Mouse (Mus musculus): ENCODE data around the gene Slc39a9. TPM values are rescaled to one million over a fixed set of nuclear protein-coding genes. Genes with fewer than 3 reads are reported as not detected.
A peak's percentile ranks its signal among the peaks of the same experiment; 100 is the strongest.

The Slc39a9 gene
- polyA plus RNA-seq, 1 experiment: 32.1 TPM

DNA sequence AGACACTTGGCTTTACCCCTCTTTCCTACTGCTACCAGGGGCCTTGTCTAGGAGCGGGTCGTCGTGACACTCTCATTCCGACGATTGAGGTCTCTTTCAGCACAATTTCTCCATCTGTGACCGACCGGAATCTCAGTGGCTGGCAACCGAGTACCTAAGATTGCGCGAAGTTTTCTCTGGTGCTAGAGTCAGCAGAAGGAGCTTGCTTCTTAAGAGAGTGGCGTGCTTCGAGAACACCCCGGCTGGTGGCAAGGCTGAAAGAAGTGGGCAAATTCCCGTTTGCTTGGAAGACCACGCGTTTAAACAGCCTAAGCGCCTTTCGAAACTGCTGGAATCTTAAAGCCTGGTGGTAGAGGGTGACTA is 804 bp downstream of the Slc39a9 start:
- H3K4me1 ChIP-seq (ENCODE audit: control insufficient read depth, insufficient read depth, low read length): peaks cover 2% of the 10 kb centered on the region
- H3K4me3 ChIP-seq (ENCODE audit: insufficient read depth, low read length): peak overlapping the region; percentile 79
- TF ChIP-seq CTCF (IDR thresholded peaks at IDR 0.05; ENCODE audit: borderline replicate concordance, insufficient read depth, low read length) (no peak), POLR2A (IDR thresholded peaks at IDR 0.05; ENCODE audit: low read depth, low read length) (no peak)
- no peak overlapping the region for H3K27ac ChIP-seq (ENCODE audit: insufficient read depth, low read length)

DNA sequence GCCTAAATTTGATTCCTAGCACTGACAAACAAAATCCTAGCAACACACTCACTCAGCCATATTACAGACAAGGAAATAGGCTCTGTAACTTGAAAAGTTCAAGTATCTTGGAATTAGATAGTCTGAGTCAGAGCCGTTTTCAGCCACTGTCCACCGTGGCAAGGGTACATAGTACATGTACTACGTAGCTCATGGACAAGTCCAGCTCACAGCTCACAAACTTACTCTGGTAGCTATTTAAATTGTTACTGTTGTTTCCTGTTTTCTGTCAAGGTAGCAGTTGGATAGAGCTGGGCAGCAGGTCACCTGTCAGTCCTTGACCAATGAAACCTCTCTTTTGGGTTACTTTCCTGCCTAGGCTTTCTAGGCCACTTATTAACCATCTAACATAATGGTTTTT is 2.7 kb downstream of the Slc39a9 start:
- TF ChIP-seq POLR2A (IDR thresholded peaks at IDR 0.05; ENCODE audit: low read depth, low read length): no peak
- TF ChIP-seq CTCF (IDR thresholded peaks at IDR 0.05; ENCODE audit: borderline replicate concordance, insufficient read depth, low read length): no peak
- Histone ChIP-seq H3K4me3 (ENCODE audit: insufficient read depth, low read length) (no peak overlapping the region), H3K27ac (ENCODE audit: insufficient read depth, low read length) (no peak overlapping the region), H3K4me1 (ENCODE audit: control insufficient read depth, insufficient read depth, low read length) (peaks cover 2% of the 10 kb centered on the region)

DNA sequence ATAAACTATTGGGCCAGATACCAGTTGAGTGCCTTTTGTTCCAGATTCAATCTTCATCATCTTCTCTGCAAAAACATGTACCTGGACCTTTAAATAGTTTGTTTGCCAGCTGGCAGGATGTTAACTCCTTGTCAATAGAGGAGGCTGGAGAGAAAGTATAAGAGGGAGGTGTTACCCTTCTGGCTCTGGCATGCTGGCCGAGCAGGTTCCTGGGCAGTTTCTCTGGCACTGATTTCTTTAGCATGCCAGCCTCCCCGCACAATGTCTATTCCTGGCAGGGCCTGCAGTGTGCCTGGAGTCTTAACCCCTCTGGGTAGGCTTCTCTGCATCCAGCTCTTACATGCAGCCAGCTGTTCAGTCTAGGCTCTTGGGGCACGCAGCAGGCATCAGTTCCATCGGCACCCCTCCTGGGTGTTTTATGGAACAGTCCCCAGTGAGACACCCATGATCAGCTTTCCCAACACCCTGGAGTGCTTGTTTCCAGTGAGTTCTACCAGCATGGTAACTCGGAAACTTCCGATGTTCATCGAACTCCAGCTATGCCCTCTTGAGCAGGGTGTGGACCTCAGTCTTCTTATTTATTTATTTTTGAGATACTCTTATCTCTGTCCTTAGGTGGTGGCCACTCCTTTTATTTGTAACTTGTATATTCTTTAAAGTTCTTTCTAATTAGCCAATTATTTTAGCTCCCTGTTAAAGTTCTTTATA is 10.4 kb downstream of the Slc39a9 start:
- H3K4me3 ChIP-seq (ENCODE audit: insufficient read depth, low read length): no peak overlapping the region
- H3K4me1 ChIP-seq (ENCODE audit: control insufficient read depth, insufficient read depth, low read length): no peaks in the 10 kb centered on the region
- no peak for TF ChIP-seq POLR2A (IDR thresholded peaks at IDR 0.05; ENCODE audit: low read depth, low read length)
- TF ChIP-seq CTCF (IDR thresholded peaks at IDR 0.05; ENCODE audit: borderline replicate concordance, insufficient read depth, low read length): no peak
- H3K27ac ChIP-seq (ENCODE audit: insufficient read depth, low read length): no peak overlapping the region

DNA sequence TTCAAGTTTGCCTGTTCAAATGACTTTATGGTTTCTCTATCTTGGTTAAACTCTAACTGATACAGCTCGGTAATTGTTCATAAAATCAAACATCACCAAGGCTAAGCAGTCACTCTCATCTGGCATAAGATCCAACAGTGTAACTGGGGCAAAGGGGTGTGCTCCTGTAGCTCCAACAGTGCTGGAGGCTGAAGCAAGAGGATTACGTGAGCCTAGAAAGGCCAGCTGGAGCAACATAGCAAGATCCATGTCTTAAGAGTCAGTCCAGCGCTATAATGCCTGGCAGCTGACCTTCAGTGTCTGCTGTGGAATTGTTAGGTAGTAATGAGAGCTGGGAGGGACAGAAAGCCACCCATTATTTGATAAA is 11.0 kb downstream of the Slc39a9 start:
- Histone ChIP-seq H3K27ac (ENCODE audit: insufficient read depth, low read length) (no peak overlapping the region), H3K4me1 (ENCODE audit: control insufficient read depth, insufficient read depth, low read length) (no peaks in the 10 kb centered on the region), H3K4me3 (ENCODE audit: insufficient read depth, low read length) (no peak overlapping the region)
- no peak for TF ChIP-seq POLR2A (IDR thresholded peaks at IDR 0.05; ENCODE audit: low read depth, low read length)
- TF ChIP-seq CTCF (IDR thresholded peaks at IDR 0.05; ENCODE audit: borderline replicate concordance, insufficient read depth, low read length): no peak

DNA sequence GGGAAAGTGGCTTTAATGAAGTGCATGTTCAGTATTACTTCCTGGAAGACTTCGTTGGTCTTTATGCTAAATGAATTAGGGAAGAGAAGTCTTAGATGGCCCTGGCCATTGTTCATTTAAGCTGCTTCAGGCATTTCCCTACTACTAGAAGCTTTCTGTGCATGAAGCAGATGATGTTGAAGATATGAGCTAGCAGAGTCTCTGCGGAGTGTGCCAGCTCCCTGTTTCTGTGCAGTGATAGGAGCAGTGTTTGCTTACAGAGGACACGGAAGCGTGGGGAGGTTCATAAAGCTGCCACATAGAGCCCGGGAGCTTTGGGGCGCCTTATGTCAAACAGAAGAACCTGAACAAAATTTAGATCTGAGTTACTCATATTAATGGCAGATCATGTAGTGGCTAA is 15.0 kb downstream of the Slc39a9 start:
- H3K27ac ChIP-seq (ENCODE audit: insufficient read depth, low read length): no peak overlapping the region
- TF ChIP-seq POLR2A (IDR thresholded peaks at IDR 0.05; ENCODE audit: low read depth, low read length): no peak
- TF ChIP-seq CTCF (IDR thresholded peaks at IDR 0.05; ENCODE audit: borderline replicate concordance, insufficient read depth, low read length): no peak

DNA sequence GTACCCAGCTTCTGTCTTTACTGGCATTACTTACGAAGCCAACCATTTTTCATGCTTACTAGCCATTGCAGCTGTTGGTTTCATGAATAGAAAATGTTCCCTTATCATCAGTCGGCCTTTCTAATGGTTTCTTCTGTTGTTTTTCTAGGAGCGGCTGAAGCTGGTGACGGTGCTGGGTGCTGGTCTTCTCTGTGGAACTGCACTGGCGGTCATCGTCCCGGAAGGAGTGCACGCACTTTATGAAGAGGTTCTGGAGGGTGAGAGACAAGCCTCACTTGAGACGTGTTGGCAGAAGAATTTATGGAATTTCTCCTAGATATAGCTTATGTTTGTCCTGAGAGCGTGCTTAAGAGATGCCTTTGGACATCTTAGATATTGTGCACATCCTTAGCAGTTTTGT is 18.6 kb downstream of the Slc39a9 start:
- Histone ChIP-seq H3K27ac (ENCODE audit: insufficient read depth, low read length) (no peak overlapping the region), H3K4me3 (ENCODE audit: insufficient read depth, low read length) (no peak overlapping the region), H3K4me1 (ENCODE audit: control insufficient read depth, insufficient read depth, low read length) (no peaks in the 10 kb centered on the region)
- TF ChIP-seq POLR2A (IDR thresholded peaks at IDR 0.05; ENCODE audit: low read depth, low read length) (no peak), CTCF (IDR thresholded peaks at IDR 0.05; ENCODE audit: borderline replicate concordance, insufficient read depth, low read length) (no peak)

More for the DNA sequence above, 15.0 kb downstream of the Slc39a9 start:
- no peaks in the 10 kb centered on the region for H3K4me1 ChIP-seq (ENCODE audit: control insufficient read depth, insufficient read depth, low read length)
- no peak overlapping the region for H3K4me3 ChIP-seq (ENCODE audit: insufficient read depth, low read length)

- Histone ChIP-seq H3K4me3 (ENCODE audit: insufficient read depth, low read length) (no peak overlapping the region), H3K27ac (ENCODE audit: insufficient read depth, low read length) (no peak overlapping the region), H3K4me1 (ENCODE audit: control insufficient read depth, insufficient read depth, low read length) (no peaks in the 10 kb centered on the region)
- no peak for TF ChIP-seq CTCF (IDR thresholded peaks at IDR 0.05; ENCODE audit: borderline replicate concordance, insufficient read depth, low read length)
- TF ChIP-seq POLR2A (IDR thresholded peaks at IDR 0.05; ENCODE audit: low read depth, low read length): no peak
These were observed 20.3 kb downstream of the Slc39a9 start for GRCm38 (mm10) chr12:80663935-80664334.

- TF ChIP-seq CTCF (IDR thresholded peaks at IDR 0.05; ENCODE audit: borderline replicate concordance, insufficient read depth, low read length) (no peak), POLR2A (IDR thresholded peaks at IDR 0.05; ENCODE audit: low read depth, low read length) (no peak)
- no peak overlapping the region for H3K4me3 ChIP-seq (ENCODE audit: insufficient read depth, low read length)
- no peak overlapping the region for H3K27ac ChIP-seq (ENCODE audit: insufficient read depth, low read length)
- H3K4me1 ChIP-seq (ENCODE audit: control insufficient read depth, insufficient read depth, low read length): no peaks in the 10 kb centered on the region
These were observed 24.7 kb downstream of the Slc39a9 start for GRCm38 (mm10) chr12:80668391-80668790.

GRCm38 (mm10) chr12:80673170-80673569 is 29.5 kb downstream of the Slc39a9 start:
- TF ChIP-seq CTCF (IDR thresholded peaks at IDR 0.05; ENCODE audit: borderline replicate concordance, insufficient read depth, low read length): peak; percentile 28; the same call in 1 of the 2 replicates
- no peak for TF ChIP-seq POLR2A (IDR thresholded peaks at IDR 0.05; ENCODE audit: low read depth, low read length)
- H3K27ac ChIP-seq (ENCODE audit: insufficient read depth, low read length): no peak overlapping the region
- no peaks in the 10 kb centered on the region for H3K4me1 ChIP-seq (ENCODE audit: control insufficient read depth, insufficient read depth, low read length)
- H3K4me3 ChIP-seq (ENCODE audit: insufficient read depth, low read length): no peak overlapping the region

GRCm38 (mm10) chr12:80681340-80681739 is 37.7 kb downstream of the Slc39a9 start:
- H3K27ac ChIP-seq (ENCODE audit: insufficient read depth, low read length): no peak overlapping the region
- H3K4me1 ChIP-seq (ENCODE audit: control insufficient read depth, insufficient read depth, low read length): no peaks in the 10 kb centered on the region
- TF ChIP-seq CTCF (IDR thresholded peaks at IDR 0.05; ENCODE audit: borderline replicate concordance, insufficient read depth, low read length) (peak; percentile 50; the same call in 1 of the 2 replicates), POLR2A (IDR thresholded peaks at IDR 0.05; ENCODE audit: low read depth, low read length) (no peak)
- no peak overlapping the region for H3K4me3 ChIP-seq (ENCODE audit: insufficient read depth, low read length)
